Mouse (Mus musculus): ENCODE results near the gene Bricd5.
"Not testable (repeated sequence)": the region's sequence is repeated elsewhere in the genome, so short reads cannot be mapped to it uniquely, and the experiment has no call there.

The Bricd5 gene

DNA sequence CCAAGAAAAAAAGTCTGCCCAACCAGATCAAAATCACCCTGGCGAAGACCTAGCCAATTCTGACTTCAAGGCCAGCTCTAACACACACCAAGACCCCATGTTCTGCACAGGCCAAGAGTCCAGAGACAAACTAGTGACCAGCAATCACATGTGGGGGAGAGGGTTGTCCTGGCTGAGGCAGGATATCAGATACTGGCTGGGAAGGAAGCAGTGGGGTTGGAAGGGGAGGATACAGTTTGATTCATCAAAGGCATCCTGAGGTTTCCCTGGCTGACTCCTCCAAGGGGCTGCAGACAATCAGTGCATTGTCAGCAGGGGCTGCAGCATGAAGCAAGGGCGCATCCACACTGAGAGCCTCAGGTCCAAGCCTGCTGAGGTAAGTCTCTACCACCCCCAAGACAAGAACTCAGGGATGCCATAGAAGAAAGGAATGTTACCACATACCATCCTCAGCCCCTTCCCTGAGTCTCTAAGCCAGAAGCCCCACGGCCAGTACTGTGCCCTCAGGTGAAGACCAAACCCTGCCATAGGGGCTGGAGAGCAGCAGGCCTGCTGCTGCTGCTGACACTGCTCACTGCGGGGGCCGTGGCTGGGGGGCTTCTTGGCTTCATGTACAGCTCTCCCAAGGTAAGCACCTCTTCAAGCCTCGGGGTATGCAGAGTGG, at the start of gene Bricd5:
TSS of gene Bricd5 (plus strand) at position 273 of the 664 bp plus-strand sequence.
- DNase-seq (ENCODE audit: low spot score) = no peak

DNA sequence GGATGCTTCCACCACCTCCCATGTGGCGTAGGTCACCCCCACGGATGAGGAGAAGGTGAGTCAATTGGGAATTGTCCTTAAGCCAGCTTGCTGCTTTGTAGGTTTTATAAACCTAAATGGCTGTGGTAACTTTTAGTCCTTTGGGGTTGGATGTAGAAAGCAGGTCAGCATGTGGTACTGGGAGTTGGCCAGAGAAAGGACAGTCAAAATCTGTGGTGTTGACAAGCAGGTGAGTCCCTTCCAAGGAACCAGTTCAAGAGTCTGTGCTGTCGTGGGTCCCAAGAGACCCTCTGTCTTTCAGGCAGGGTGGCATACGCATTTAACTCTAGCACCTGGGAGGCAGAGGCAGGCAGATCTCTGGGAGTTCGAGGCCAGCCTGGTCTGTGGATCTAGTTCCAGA, 49.2 kb upstream of the Bricd5 start:
- DNase-seq (ENCODE audit: low spot score) = no peak

DNA sequence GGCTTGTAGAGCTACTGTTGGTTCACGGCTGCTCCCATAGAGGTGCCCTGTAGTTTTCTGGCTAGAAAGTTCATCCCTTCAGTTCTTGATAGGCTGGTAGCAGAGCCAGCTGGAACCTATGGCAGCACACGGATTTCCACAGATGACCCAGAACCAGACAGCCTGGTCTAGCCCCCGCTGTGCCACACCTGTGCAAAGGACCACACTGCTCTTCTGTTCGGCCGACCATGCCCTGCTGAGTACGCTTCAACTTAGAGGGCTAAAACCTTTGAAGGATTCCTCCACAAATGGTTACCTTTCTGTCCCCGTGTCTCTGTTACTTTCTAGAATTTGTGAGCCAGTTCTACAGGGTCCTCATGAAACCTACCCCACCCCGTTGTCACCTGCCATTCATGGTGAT, 48.4 kb upstream of the Bricd5 start:
- not testable (repeated sequence) for DNase-seq (ENCODE audit: low spot score)

DNA sequence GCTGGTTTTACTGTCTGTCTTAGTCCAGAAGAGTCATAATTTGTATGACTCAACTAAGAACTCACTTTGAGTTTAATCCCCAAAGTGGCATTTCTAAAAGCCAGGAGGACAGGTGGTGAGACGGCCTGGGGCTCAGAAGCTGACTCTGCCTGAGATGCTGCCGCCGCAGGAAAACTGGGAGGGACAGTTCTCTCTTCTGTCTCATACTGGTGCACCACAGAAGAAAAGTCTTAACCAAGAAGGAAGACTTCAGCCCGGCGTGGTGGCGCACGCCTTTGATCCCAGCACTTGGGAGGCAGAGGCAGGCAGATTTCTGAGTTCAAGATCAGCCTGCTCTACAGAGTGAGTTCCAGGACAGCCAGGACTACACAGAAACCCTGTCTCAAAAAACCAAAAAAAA, 47.8 kb upstream of the Bricd5 start:
- DNase-seq (ENCODE audit: low spot score) = no peak

GRCm38 (mm10) chr17:24426471-24427169, 47.1 kb upstream of the Bricd5 start, which contains the start of gene Eci1:
Gene Eci1, plus strand, starts transcription at chr17:24426641.
- DNase-seq (ENCODE audit: low spot score) = peak; percentile 88

DNA sequence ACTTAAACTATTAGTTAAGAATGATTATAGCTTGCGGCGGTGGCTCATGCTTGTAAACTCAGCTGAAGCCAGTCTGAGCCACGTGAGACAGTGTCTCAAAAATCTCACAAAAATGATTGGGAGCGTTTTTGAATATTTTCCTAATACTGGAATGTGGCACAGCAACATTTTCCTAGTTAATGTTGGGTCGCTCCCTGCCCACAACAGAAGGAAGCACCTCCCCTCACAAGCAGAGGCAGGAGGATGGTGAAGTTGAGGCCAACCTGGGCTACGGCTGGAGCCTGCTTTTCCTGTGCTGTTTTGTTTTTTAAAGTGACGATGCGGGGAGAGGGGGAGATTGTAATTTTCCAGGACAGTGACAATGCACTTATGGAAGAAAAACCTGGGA, 46.5 kb upstream of the Bricd5 start:
- DNase-seq (ENCODE audit: low spot score) = no peak

DNA sequence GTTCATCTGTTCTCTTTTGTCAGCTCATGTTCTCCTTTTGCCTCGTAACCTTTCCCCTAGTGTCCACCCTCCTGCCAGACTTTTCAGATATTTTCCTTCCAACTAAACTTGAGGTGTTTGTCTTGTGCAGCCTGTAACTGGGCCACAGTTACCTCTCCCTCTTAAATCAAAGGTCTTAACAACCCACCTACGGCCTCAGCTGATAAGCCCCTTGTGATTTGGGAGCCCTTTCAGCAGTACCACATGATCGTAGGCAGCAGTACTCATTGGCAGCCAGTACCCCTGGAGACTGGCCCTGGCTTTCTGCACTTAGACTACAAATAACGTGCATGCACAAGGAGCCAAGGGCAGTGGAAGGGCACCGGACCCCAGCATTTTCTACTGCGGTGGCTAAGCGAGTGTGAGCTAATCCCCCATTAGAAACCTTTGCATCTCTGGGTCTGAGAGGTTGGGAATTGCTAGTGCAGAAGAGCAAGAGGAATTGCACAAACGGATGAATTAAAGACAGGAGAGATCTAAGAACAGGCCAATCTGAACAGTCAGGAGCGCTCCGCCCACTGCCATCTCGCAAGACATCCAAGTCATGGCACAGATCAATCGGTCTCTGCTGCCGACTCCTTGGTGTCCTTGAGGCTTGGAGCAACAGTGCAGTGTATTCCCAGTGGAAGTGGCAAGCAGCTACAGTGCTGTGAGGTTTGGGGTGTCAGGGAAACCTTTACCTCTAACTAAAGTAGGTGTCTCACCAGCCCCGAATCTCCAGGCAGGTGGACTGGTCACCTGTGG, 44.3 kb upstream of the Bricd5 start:
- no peak for DNase-seq (ENCODE audit: low spot score)

DNA sequence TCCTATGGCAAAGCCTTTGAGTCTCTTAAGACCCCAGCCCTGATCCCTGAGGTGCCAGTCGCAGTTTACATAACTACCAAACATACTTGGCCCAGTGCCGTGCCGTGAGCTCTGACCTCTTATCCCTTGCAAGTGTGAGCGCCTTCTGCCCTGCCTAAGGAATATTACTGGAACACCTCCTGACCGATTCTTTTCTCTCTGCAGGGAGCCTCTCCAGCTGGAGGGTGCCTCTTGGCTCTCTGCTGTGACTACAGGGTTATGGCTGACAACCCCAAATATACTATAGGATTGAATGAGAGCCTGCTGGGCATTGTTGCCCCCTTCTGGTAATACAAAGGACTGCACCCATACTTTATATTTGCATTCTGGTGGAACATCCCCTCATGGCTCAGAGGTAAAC, 36.7 kb upstream of the Bricd5 start:
- no peak for DNase-seq (ENCODE audit: low spot score)

DNA sequence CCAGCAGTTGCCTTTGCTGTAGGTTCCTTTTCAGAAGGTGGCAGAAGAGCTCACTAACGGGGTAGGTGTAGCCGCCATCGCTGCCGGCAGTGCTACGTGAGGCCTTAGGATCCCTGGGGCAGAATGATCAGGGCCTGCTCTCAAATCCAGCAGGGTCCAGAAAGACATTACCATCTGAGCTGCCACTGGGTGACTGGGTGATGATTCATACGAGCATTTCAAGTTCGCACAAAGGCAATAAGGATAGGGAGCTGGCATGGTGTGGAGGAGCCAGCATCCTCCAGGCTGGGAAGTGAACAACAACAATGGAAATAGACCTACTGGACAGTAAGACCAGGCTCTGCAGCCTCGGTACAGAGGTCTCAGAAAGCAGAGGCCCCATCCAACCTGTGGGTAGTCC, 33.3 kb upstream of the Bricd5 start:
- no peak for DNase-seq (ENCODE audit: low spot score)

DNA sequence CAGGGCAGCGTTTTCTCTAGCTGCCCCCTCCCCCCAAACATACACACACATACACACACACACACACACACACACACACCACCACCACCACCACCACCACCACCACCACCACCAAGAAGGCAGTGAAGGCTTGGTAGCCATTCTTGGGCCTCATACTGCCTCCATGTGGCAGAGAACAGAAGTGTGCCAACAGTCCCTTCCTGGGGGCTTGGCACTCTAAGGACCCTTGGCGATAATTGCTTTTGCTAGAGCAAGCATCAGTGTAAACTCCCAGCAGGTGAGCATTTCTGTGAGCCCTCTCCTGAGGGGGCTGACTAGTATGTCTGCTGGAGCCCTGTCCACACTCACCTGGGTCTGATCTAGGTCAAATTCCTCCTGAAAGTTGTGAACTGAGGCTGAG, 32.5 kb upstream of the Bricd5 start:
- DNase-seq (ENCODE audit: low spot score) = no peak

DNA sequence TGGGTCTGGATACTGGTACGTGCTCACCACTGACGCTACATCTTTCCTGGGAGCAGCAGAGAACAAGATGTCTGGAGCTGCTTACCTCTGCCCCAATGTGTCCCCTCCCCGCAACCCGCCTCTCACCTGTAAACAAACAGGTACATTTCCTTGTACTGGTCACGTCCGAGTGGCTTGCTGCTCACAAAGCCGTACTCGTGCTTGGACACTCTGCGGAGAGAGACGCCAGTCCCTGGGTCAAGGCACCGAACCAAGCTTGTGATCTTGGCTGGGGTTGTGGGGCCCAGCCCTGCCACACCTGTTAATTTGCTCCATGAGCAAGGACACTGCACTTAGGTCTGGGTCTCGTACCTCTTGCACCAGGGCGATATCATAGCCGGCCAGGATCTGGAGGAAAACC, 31.6 kb upstream of the Bricd5 start:
- no peak for DNase-seq (ENCODE audit: low spot score)

- no peak for DNase-seq (ENCODE audit: low spot score)
These were observed 31.0 kb upstream of the Bricd5 start, which contains the start of gene Dnase1l2 for GRCm38 (mm10) chr17:24442632-24443155. Gene Dnase1l2, minus strand, starts transcription at chr17:24443105.

DNA sequence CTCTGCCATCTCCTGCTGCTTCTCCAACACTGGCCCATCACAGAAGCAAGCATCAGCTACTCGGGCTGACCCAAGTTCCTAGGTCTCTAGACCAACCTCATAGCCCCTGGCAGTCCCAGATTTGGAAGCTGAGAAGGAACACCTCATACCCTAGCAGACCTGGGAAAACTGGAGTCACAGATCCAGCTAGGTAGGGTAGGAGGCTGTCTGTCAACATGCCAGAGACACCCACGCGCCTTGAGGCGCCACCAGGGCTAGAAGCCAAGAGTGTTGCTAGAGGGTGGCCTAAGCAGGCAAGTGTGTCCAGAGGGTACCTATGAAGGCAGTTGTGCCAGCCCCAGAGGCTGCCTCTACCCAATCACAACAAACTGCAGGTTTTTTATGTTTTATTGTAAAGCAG, 30.3 kb upstream of the Bricd5 start:
- no peak for DNase-seq (ENCODE audit: low spot score)

GRCm38 (mm10) chr17:24446590-24446989, 27.1 kb upstream of the Bricd5 start:
- DNase-seq (ENCODE audit: low spot score) = no peak

- DNase-seq (ENCODE audit: low spot score) = no peak
These were observed 24.2 kb upstream of the Bricd5 start for GRCm38 (mm10) chr17:24449507-24449906.

DNA sequence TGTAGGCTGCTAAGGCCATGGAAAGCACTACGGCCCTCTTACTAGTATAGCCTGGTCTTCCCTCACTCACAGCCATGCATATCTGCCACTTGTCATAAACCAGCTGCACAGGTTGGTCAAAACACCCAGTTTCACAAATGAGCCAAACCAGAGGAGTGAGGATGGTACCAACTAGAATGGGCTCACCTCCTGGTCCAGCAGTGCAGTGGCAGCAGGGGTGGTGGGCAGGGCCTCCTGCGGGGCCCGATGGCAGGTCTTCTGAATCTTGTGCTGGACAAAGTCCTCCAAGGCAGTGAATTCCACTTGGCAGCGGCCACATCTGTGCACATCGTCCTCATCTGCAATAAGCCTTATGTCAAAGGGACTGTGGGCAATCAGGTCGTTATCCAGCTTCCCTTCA, 22.5 kb upstream of the Bricd5 start:
- DNase-seq (ENCODE audit: low spot score) = no peak

- no peak for DNase-seq (ENCODE audit: low spot score)
These were observed 20.3 kb upstream of the Bricd5 start for GRCm38 (mm10) chr17:24453372-24453771.

- no peak for DNase-seq (ENCODE audit: low spot score)
These were observed 19.4 kb upstream of the Bricd5 start for GRCm38 (mm10) chr17:24454218-24454755.

GRCm38 (mm10) chr17:24454756-24455522, 18.7 kb upstream of the Bricd5 start:
- peak; percentile 99 for DNase-seq (ENCODE audit: low spot score)

GRCm38 (mm10) chr17:24455523-24456206, 18.0 kb upstream of the Bricd5 start:
- DNase-seq (ENCODE audit: low spot score) = not testable (repeated sequence)

DNA sequence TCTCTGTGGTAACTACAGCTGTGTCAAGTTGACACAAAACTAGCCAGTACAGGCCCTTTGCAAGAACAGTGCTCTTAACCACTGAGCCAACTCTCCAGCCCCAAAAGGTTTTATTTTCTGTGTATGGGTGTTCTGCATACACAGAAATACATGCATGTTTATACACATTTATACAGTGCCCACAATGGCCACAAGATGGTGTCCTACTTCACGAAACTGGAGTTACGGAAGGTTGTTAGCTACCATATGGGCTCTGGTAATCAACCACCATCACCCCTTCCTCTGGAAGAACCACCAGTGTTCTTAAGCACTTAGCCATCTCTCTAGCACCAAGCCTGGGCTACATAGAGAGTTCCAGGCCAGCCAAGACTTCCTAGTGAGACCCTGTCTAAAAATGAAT, 12.1 kb upstream of the Bricd5 start:
- no peak for DNase-seq (ENCODE audit: low spot score)

Measured in left cerebral cortex, adult 11 months (tissue).